Mouse (Mus musculus): Measurements from ENCODE around the gene Iars.

GRCm38 (mm10) chr13:49757966-49758365 is 76.1 kb downstream of the Iars start:
- no peak for TF ChIP-seq CTCF (IDR thresholded peaks at IDR 0.05; ENCODE audit: control insufficient read depth, insufficient read depth, insufficient read length)
- no peak for TF ChIP-seq MAX (IDR thresholded peaks at IDR 0.05)
